Mouse (Mus musculus): ENCODE measurements around the gene Mrps15. TPM values are rescaled to one million over a fixed set of nuclear protein-coding genes. Genes with fewer than 3 reads are reported as not detected.

Gene Mrps15
- total and polyA plus RNA-seq, 3 experiments, result 91.5 to 157 TPM; not detected in 1

DNA sequence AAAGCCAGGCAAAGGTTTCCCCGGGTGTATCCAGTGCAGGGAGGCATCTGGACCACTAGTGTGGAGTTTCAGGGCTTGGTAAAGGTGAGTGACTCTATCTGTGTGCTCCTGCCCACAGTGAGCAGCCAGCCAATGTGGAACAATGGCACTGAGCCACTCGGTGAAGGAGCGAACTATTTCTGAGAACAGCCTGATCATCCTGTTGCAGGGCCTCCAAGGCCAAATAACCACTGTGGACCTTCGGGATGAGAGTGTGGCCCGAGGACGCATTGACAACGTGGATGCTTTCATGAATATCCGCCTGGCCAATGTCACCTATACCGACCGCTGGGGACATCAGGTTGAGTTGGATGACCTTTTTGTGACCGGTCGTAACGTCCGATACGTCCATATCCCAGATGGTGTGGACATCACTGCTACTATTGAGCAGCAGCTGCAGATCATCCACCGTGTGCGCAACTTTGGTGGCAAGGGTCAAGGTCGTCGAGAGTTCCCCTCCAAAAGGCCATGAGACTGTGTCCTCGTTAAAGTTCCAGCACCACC, 51.1 kb downstream of the Mrps15 start:
- no peak overlapping the region for H3K4me3 ChIP-seq (ENCODE audit: control insufficient read depth in 1 of 2, insufficient read depth in 1 of 2, low read depth in 2 of 2, low read length in 2 of 2)
- H3K36me3 ChIP-seq (ENCODE audit: control insufficient read depth in 1 of 2, insufficient read depth in 2 of 2, low read length in 2 of 2), result peaks cover 0 to 24% of the 10 kb centered on the region in 2 experiments; a peak in 2 of 4 replicates
- H3K79me2 ChIP-seq (ENCODE audit: control insufficient read depth, insufficient read depth, low read length, poor library complexity), result peaks cover 10% of the 10 kb centered on the region
- no peak for DNase-seq (ENCODE audit: low read depth, low spot score)
- no peaks in the 10 kb centered on the region for H3K27me3 ChIP-seq (ENCODE audit: control insufficient read depth in 1 of 2, insufficient read depth in 2 of 2, low read length in 2 of 2)
- no peaks in the 10 kb centered on the region for H3K9me3 ChIP-seq (replicated peaks; ENCODE audit: insufficient read depth, low read length)
- peaks cover 4 to 34% of the 10 kb centered on the region in 2 experiments; a peak in 3 of 4 replicates for H3K4me1 ChIP-seq (ENCODE audit: control insufficient read depth in 1 of 2, insufficient read depth in 2 of 2, low read length in 2 of 2)
- no peak overlapping the region for H3K9ac ChIP-seq (ENCODE audit: control insufficient read depth, low read depth, low read length, poor library complexity, severe bottlenecking)
- TF ChIP-seq E2F4 (IDR thresholded peaks at IDR 0.05; ENCODE audit: borderline replicate concordance, low read depth, low read length), result no peak
- TF ChIP-seq TCF12 (IDR thresholded peaks at IDR 0.05; ENCODE audit: low read depth, low read length), result no peak
- TF ChIP-seq MAZ (IDR thresholded peaks at IDR 0.05; ENCODE audit: low read depth, low read length), result no peak
- no peak for TF ChIP-seq GABPA (IDR thresholded peaks at IDR 0.05; ENCODE audit: low read depth, low read length)
- no peak for TF ChIP-seq JUND (IDR thresholded peaks at IDR 0.05; ENCODE audit: low read depth, low read length)
- no peak for TF ChIP-seq UBTF (IDR thresholded peaks at IDR 0.05; ENCODE audit: borderline replicate concordance, insufficient read depth, low read depth, low read length)
- TF ChIP-seq CHD1 (IDR thresholded peaks at IDR 0.05; ENCODE audit: low read depth, low read length), result no peak
- no peak overlapping the region for H3K27ac ChIP-seq (ENCODE audit: control insufficient read depth, low read depth, low read length)

DNA sequence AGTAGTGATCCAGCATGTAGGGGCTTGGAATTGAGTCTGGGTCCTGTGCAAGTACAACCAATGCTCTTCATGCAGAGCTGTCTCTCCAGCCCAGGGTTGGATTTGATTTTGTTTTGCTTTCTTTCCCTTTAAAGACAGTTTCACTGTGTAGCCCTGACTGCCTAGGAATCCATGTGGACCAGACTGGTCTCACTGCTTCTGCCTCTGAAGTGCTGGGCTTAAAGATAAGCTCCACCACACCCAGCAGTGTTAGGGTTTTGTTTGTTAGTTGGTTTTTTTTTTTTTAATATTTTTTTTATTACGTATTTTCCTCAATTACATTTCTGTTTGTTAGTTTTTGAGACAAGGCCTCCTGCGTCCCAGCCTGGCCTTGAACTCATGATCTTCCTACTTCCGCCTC, 52.6 kb downstream of the Mrps15 start:
- Histone ChIP-seq H3K4me1 (ENCODE audit: control insufficient read depth in 1 of 2, insufficient read depth in 2 of 2, low read length in 2 of 2) (peaks cover 4 to 36% of the 10 kb centered on the region in 2 experiments; a peak in 3 of 4 replicates), H3K36me3 (ENCODE audit: control insufficient read depth in 1 of 2, insufficient read depth in 2 of 2, low read length in 2 of 2) (peaks cover 0 to 26% of the 10 kb centered on the region in 2 experiments; a peak in 2 of 4 replicates), H3K9me3 (replicated peaks; ENCODE audit: insufficient read depth, low read length) (no peaks in the 10 kb centered on the region), H3K4me3 (ENCODE audit: control insufficient read depth in 1 of 2, insufficient read depth in 1 of 2, low read depth in 2 of 2, low read length in 2 of 2) (no peak overlapping the region), H3K27me3 (ENCODE audit: control insufficient read depth in 1 of 2, insufficient read depth in 2 of 2, low read length in 2 of 2) (no peaks in the 10 kb centered on the region), H3K79me2 (ENCODE audit: control insufficient read depth, insufficient read depth, low read length, poor library complexity) (peaks cover 16% of the 10 kb centered on the region), H3K9ac (ENCODE audit: control insufficient read depth, low read depth, low read length, poor library complexity, severe bottlenecking) (no peak overlapping the region), H3K27ac (ENCODE audit: control insufficient read depth, low read depth, low read length) (peak overlapping the region; percentile 50)
- peak; percentile 68 for DNase-seq (ENCODE audit: low read depth, low spot score)
- TF ChIP-seq GATA1 (IDR thresholded peaks at IDR 0.05; ENCODE audit: low read depth, low read length) (peak; percentile 53), MEF2A (IDR thresholded peaks at IDR 0.05; ENCODE audit: extremely low read depth, insufficient replicate concordance, low read depth, low read length, poor library complexity, severe bottlenecking) (no peak), GABPA (IDR thresholded peaks at IDR 0.05; ENCODE audit: low read depth, low read length) (no peak), SIN3A (IDR thresholded peaks at IDR 0.05; ENCODE audit: low read length) (peak; percentile 37; the same call in 1 of the 2 replicates), RCOR1 (IDR thresholded peaks at IDR 0.05; ENCODE audit: low read depth, low read length) (0 out of 2 replicates have a peak, but pooled peaks have one; percentile 11), ZNF384 (IDR thresholded peaks at IDR 0.05; ENCODE audit: low read depth, low read length) (peak; percentile 37; the same call in 1 of the 2 replicates), ETS1 (IDR thresholded peaks at IDR 0.05; ENCODE audit: low read depth, low read length) (peak; percentile 37; the same call in 1 of the 2 replicates), MYB (IDR thresholded peaks at IDR 0.05; ENCODE audit: low read depth, low read length) (no peak), TAL1 (IDR thresholded peaks at IDR 0.05; ENCODE audit: low read length) (peak; percentile 56; the same call in 1 of the 2 replicates), TCF12 (IDR thresholded peaks at IDR 0.05; ENCODE audit: low read depth, low read length) (no peak), KAT2A (conservative IDR thresholded peaks at IDR 0.05; ENCODE audit: low read depth, low read length) (no peak), SMC3 (IDR thresholded peaks at IDR 0.05; ENCODE audit: low read depth, low read length) (no peak), EP300 (IDR thresholded peaks at IDR 0.05; ENCODE audit: low read depth in 1 of 2, low read length in 2 of 2) (peak in 1 of 2 experiments; percentile 46; a peak in 1 of 4 replicates), MXI1 (IDR thresholded peaks at IDR 0.05; ENCODE audit: low read depth, low read length) (0 out of 2 replicates have a peak, but pooled peaks have one; percentile 28), MAX (IDR thresholded peaks at IDR 0.05; ENCODE audit: low read length) (no peak)

Data from MEL (cell line).